Mouse (Mus musculus) heart, postnatal 0 days (tissue): ENCODE measurements around the gene Dclk3. TPM values are rescaled to one million over a fixed set of nuclear protein-coding genes. Genes with fewer than 3 reads are reported as not detected.
A peak's percentile ranks its signal among the peaks of the same experiment; 100 is the strongest.

Experiments used
- ATAC-seq: fragments of 200-750 bp; cut with Nextera tagmentation; 2 replicates; pipeline ENCODE4 v1.8.0; 2017; ENCODE audit warnings: low read depth, moderate number of reproducible peaks, moderate library complexity; ENCODE audit not compliant: insufficient read depth
- DNase-seq: peaks from one replicate; pipeline ENCODE4 v3.0.0-alpha.2; 2016; ENCODE audit warnings: low spot score
- H3K27ac ChIP-seq: fragments of 300-500 bp; sonication (generic); 2 replicates; pipeline ENCODE4 v1.5.1; 2014; ENCODE audit warnings: low read depth, mild to moderate bottlenecking
- H3K27me3 ChIP-seq: fragments of 300-500 bp; sonication (generic); 2 replicates; pipeline ENCODE4 v1.6.1; 2014; ENCODE audit warnings: low read length, mixed read lengths; ENCODE audit not compliant: control insufficient read depth, insufficient read depth
- H3K36me3 ChIP-seq: fragments of 300-500 bp; sonication (generic); replicated peaks from 2 replicates; pipeline ENCODE4 v1.6.1; 2014; ENCODE audit warnings: low read length, mixed read lengths; ENCODE audit not compliant: control insufficient read depth, insufficient read depth
- H3K4me1 ChIP-seq: fragments of 300-500 bp; sonication (generic); 2 replicates; pipeline ENCODE4 v1.6.1; 2014; ENCODE audit warnings: antibody characterized with exemption; ENCODE audit not compliant: control insufficient read depth, insufficient read depth
- H3K4me2 ChIP-seq: fragments of 300-500 bp; sonication (generic); 2 replicates; pipeline ENCODE4 v1.6.1; 2014; ENCODE audit warnings: low read depth, mild to moderate bottlenecking, low read length, moderate library complexity
- H3K4me3 ChIP-seq: fragments of 300-500 bp; sonication (generic); 2 replicates; pipeline ENCODE4 v1.5.1; 2014; ENCODE audit warnings: low read depth, low read length
- H3K9ac ChIP-seq: fragments of 300-500 bp; sonication (generic); replicated peaks from 2 replicates; pipeline ENCODE4 v1.6.1; 2014; ENCODE audit warnings: low read depth, low read length, mixed read lengths
- H3K9me3 ChIP-seq: fragments of 300-500 bp; sonication (generic); replicated peaks from 2 replicates; pipeline ENCODE4 v1.6.1; 2016; ENCODE audit warnings: low read length; ENCODE audit not compliant: control insufficient read depth
- CTCF ChIP-seq: IDR thresholded peaks from 2 replicates; pipeline ENCODE4 v1.5.1; 2016; ENCODE audit warnings: antibody characterized with exemption, control low read depth, low read depth
- EP300 ChIP-seq: IDR thresholded peaks from 2 replicates; pipeline ENCODE4 v1.6.1; 2016; ENCODE audit warnings: antibody characterized with exemption, low read depth
- WGBS: fragments of 180-500 bp; shearing (Covaris S2); extraction: QIAGEN DNeasy Blood & Tissue Kit; methylation state at CpG from one replicate; pipeline ENCODE4 v1.1.7; 2014; 5-methylcytosine and 5-hydroxymethylcytosine counted together
- polyA plus RNA-seq: library from polyadenylated mRNA; unstranded; fragments of >200 nt; fragmentation: Nextera tagmentation; extraction: Ambion mirVana; gene quantifications from 2 replicates; pipeline ENCODE4 v1.2.1, GENCODE M21; 2015
- total RNA-seq: library from RNA; depleted of rRNA; stranded (reverse); fragments of >200 nt; gene quantifications from 2 replicates; pipeline ENCODE4 v1.2.3, GENCODE M21; 2014; ENCODE audit warnings: low replicate concordance

Dclk3 gene
- total and polyA plus RNA-seq, 2 experiments from 2014 or later: 0.11 TPM; not detected in 1

- no peak overlapping the region for H3K4me2 ChIP-seq
- ATAC-seq: no peak
- 20% methylated on average over 8 of the region's 8 CpGs for WGBS
- H3K27me3 ChIP-seq: 0 out of 2 replicates have a peak, but pooled peaks cover 4% of the 10 kb centered on the region
- H3K27ac ChIP-seq: no peak overlapping the region
- TF ChIP-seq EP300: no peak
- TF ChIP-seq CTCF: no peak
- H3K4me3 ChIP-seq: no peak overlapping the region
- H3K9ac ChIP-seq: no peak overlapping the region
- no peaks in the 10 kb centered on the region for H3K4me1 ChIP-seq
- DNase-seq: no peak
- H3K9me3 ChIP-seq: no peaks in the 10 kb centered on the region
- no peaks in the 10 kb centered on the region for H3K36me3 ChIP-seq
Measured at GRCm38 (mm10) chr9:111490583-111490982, 51.7 kb downstream of the Dclk3 start.

- DNase-seq: no peak
- TF ChIP-seq EP300 (no peak), CTCF (no peak)
- Histone ChIP-seq H3K27ac (no peak overlapping the region), H3K4me2 (no peak overlapping the region), H3K9ac (no peak overlapping the region), H3K4me3 (no peak overlapping the region), H3K27me3 (0 out of 2 replicates have a peak, but pooled peaks cover 4% of the 10 kb centered on the region), H3K9me3 (no peaks in the 10 kb centered on the region), H3K36me3 (no peaks in the 10 kb centered on the region), H3K4me1 (no peaks in the 10 kb centered on the region)
- 56% methylated on average over 4 of the region's 4 CpGs for WGBS
- ATAC-seq: no peak
Measured at GRCm38 (mm10) chr9:111491280-111491679, 52.4 kb downstream of the Dclk3 start.

GRCm38 (mm10) chr9:111493490-111493889 is 54.6 kb downstream of the Dclk3 start:
- H3K4me1 ChIP-seq: no peaks in the 10 kb centered on the region
- 0 out of 2 replicates have a peak, but pooled peaks cover 4% of the 10 kb centered on the region for H3K27me3 ChIP-seq
- no peak for TF ChIP-seq CTCF
- no peak for TF ChIP-seq EP300
- ATAC-seq (no peak), DNase-seq (no peak)
- no peak overlapping the region for H3K27ac ChIP-seq
- no peak overlapping the region for H3K4me3 ChIP-seq
- no peak overlapping the region for H3K9ac ChIP-seq
- WGBS: 72% methylated on average over 5 of the region's 5 CpGs
- no peak overlapping the region for H3K4me2 ChIP-seq
- H3K36me3 ChIP-seq: no peaks in the 10 kb centered on the region
- H3K9me3 ChIP-seq: no peaks in the 10 kb centered on the region

- H3K36me3 ChIP-seq: no peaks in the 10 kb centered on the region
- H3K9ac ChIP-seq: no peak overlapping the region
- whole genome bisulfite sequencing: 3% methylated on average over 5 of the region's 5 CpGs
- H3K27ac ChIP-seq: no peak overlapping the region
- no peak overlapping the region for H3K4me2 ChIP-seq
- no peak overlapping the region for H3K4me3 ChIP-seq
- ATAC-seq: peak; percentile 24; the same call in 1 of the 2 replicates
- no peaks in the 10 kb centered on the region for H3K4me1 ChIP-seq
- TF ChIP-seq CTCF (peak; percentile 84), EP300 (no peak)
- H3K9me3 ChIP-seq: no peaks in the 10 kb centered on the region
- 0 out of 2 replicates have a peak, but pooled peaks cover 4% of the 10 kb centered on the region for H3K27me3 ChIP-seq
- DNase-seq: peak; percentile 33
Measured at GRCm38 (mm10) chr9:111495561-111495960, 56.7 kb downstream of the Dclk3 start.

- no peaks in the 10 kb centered on the region for H3K36me3 ChIP-seq
- no peak overlapping the region for H3K9ac ChIP-seq
- H3K4me1 ChIP-seq: no peaks in the 10 kb centered on the region
- ATAC-seq (peak; percentile 58), DNase-seq (peak; percentile 71)
- TF ChIP-seq EP300: no peak
- peak; percentile 98 for TF ChIP-seq CTCF
- H3K9me3 ChIP-seq: no peaks in the 10 kb centered on the region
- H3K27me3 ChIP-seq: no peaks in the 10 kb centered on the region
- no peak overlapping the region for H3K4me3 ChIP-seq
- no peak overlapping the region for H3K27ac ChIP-seq
- WGBS: 15% methylated on average over 9 of the region's 9 CpGs
- no peak overlapping the region for H3K4me2 ChIP-seq
Measured at GRCm38 (mm10) chr9:111497074-111497811, 58.4 kb downstream of the Dclk3 start.
